Mouse (Mus musculus) cerebellum, postnatal 4 days (tissue): ENCODE measurements at regions not wholly inside any gene's neighbourhood (a gene's known extent, or its start where the extent isn't known, plus 50 kb on each side); places are given as distances from the start of the nearest gene placed in this dataset.
A peak's percentile ranks its signal among the peaks of the same experiment; 100 is the strongest.

Experiments used
- DNase-seq, 2 experiments: peaks; one replicate each; pipeline ENCODE4 v3.0.0; 2022; ENCODE audit warnings: low spot score in 2 of 2, mixed read lengths in 1 of 2

GRCm38 (mm10) chr11:56166849-56167248, 126.0 kb upstream of the Nmur2 start:
- DNase-seq, result no peak

GRCm38 (mm10) chr11:56165759-56166158, 124.9 kb upstream of the Nmur2 start:
- peak in 1 of 2 experiments; percentile 4 for DNase-seq

GRCm38 (mm10) chr11:56160286-56160685, 119.5 kb upstream of the Nmur2 start:
- no peak for DNase-seq

GRCm38 (mm10) chr11:56159412-56160074, 118.7 kb upstream of the Nmur2 start:
- peak in 1 of 2 experiments; percentile 55 for DNase-seq

GRCm38 (mm10) chr11:56150825-56151342, 110.1 kb upstream of the Nmur2 start:
- no peak for DNase-seq

- DNase-seq, result no peak
Observed at GRCm38 (mm10) chr11:56149752-56150151, 108.9 kb upstream of the Nmur2 start.

- DNase-seq, result no peak
Observed at GRCm38 (mm10) chr11:56148956-56149355, 108.1 kb upstream of the Nmur2 start.

- DNase-seq, result no peak
Observed at GRCm38 (mm10) chr11:56146708-56147107, 105.9 kb upstream of the Nmur2 start.

- DNase-seq, result peak in 1 of 2 experiments; percentile 51
Observed at GRCm38 (mm10) chr11:56131339-56131823, 90.6 kb upstream of the Nmur2 start.

GRCm38 (mm10) chr11:56116553-56117232, 75.9 kb upstream of the Nmur2 start:
- peak in 1 of 2 experiments; percentile 48 for DNase-seq

- peak; percentile 83 to 87 for DNase-seq
Observed at GRCm38 (mm10) chr11:56107929-56108328, 67.1 kb upstream of the Nmur2 start.

- peak in 1 of 2 experiments; percentile 77 for DNase-seq
Observed at GRCm38 (mm10) chr11:56105632-56106031, 64.8 kb upstream of the Nmur2 start.

GRCm38 (mm10) chr11:56092891-56093290, 52.1 kb upstream of the Nmur2 start:
- DNase-seq, result no peak
